Mouse (Mus musculus): ENCODE data around the gene Rps10. TPM values are rescaled to one million over a fixed set of nuclear protein-coding genes. Genes with fewer than 3 reads are reported as not detected.

Rps10 gene
- polyA plus RNA-seq, 1 experiment, result 2,622 TPM

- TF ChIP-seq EP300 (IDR thresholded peaks at IDR 0.05; ENCODE audit: insufficient read depth, low read depth, low read length), result no peak
- TF ChIP-seq CTCF (IDR thresholded peaks at IDR 0.05; ENCODE audit: low read depth, low read length), result no peak
- TF ChIP-seq POLR2A (IDR thresholded peaks at IDR 0.05; ENCODE audit: insufficient read depth, low read length), result no peak
- Histone ChIP-seq H3K4me1 (ENCODE audit: control insufficient read depth, insufficient read depth, low read length) (peaks cover 5% of the 10 kb centered on the region), H3K9ac (ENCODE audit: low read depth, poor library complexity, severe bottlenecking) (no peak overlapping the region)
Observed at GRCm38 (mm10) chr17:27650586-27650985, 14.1 kb upstream of the Rps10 start.

DNA sequence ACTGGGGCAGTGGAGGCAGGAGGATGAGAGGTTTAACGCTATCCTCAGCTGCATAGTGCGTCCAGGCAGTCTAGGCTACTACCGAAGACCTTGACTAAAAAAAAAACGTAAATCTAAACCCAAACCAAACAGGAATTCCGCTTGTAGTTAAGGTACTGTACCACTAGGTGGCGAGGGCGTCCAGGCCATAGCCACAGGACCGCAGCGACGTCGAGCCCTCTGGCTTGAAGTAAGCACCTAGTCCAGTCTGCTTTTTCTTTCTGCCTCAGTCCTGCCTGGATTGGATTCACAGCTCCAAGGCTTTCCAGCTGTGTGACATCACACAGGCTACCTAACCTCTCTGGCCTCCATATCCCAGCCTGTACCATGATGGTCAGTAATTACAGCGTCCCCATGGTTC, 13.7 kb upstream of the Rps10 start:
- H3K4me3 ChIP-seq (ENCODE audit: low read depth, low read length), result no peak overlapping the region
- H3K27me3 ChIP-seq (ENCODE audit: control insufficient read depth, insufficient read depth, low read length, poor library complexity, severe bottlenecking), result no peaks in the 10 kb centered on the region
- TF ChIP-seq POLR2A (IDR thresholded peaks at IDR 0.05; ENCODE audit: insufficient read depth, low read length), result no peak
- no peak for TF ChIP-seq EP300 (IDR thresholded peaks at IDR 0.05; ENCODE audit: insufficient read depth, low read depth, low read length)
- peak; percentile 95 for TF ChIP-seq CTCF (IDR thresholded peaks at IDR 0.05; ENCODE audit: low read depth, low read length)
- no peaks in the 10 kb centered on the region for H3K9me3 ChIP-seq (replicated peaks; ENCODE audit: control insufficient read depth, insufficient read depth, low read length, poor library complexity, severe bottlenecking)
- H3K27ac ChIP-seq (ENCODE audit: insufficient read depth, low read length), result no peak overlapping the region
- H3K9ac ChIP-seq (ENCODE audit: low read depth, poor library complexity, severe bottlenecking), result no peak overlapping the region
- H3K4me1 ChIP-seq (ENCODE audit: control insufficient read depth, insufficient read depth, low read length), result peaks cover 4% of the 10 kb centered on the region
- H3K36me3 ChIP-seq (ENCODE audit: control insufficient read depth, insufficient read depth, low read length, poor library complexity, severe bottlenecking), result no peaks in the 10 kb centered on the region

More at GRCm38 (mm10) chr17:27650586-27650985, 14.1 kb upstream of the Rps10 start:
- Histone ChIP-seq H3K9me3 (replicated peaks; ENCODE audit: control insufficient read depth, insufficient read depth, low read length, poor library complexity, severe bottlenecking) (no peaks in the 10 kb centered on the region), H3K27me3 (ENCODE audit: control insufficient read depth, insufficient read depth, low read length, poor library complexity, severe bottlenecking) (0 out of 2 replicates have a peak, but pooled peaks cover under 1% of the 10 kb centered on the region), H3K36me3 (ENCODE audit: control insufficient read depth, insufficient read depth, low read length, poor library complexity, severe bottlenecking) (no peaks in the 10 kb centered on the region), H3K27ac (ENCODE audit: insufficient read depth, low read length) (no peak overlapping the region), H3K4me3 (ENCODE audit: low read depth, low read length) (no peak overlapping the region)

DNA sequence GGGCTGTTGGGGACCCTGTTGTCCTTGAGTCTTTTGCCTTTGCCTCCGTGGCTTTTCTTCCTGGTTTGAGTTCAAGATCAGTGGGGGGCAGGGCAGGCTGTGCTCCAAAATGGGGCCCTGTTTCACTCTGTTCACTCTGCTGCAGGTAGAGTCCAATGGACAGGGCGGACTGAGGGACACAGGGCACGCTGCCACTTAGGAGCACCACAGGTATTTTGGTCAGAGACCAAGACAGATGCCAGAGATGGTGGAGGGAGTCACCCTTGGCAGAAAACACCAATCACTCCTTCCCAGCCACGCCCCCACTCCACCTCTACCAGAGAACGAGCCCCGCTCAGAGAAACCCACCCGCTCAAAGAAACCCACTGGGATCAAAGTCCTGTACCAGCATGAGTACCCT, 9.3 kb upstream of the Rps10 start:
- no peaks in the 10 kb centered on the region for H3K9me3 ChIP-seq (replicated peaks; ENCODE audit: control insufficient read depth, insufficient read depth, low read length, poor library complexity, severe bottlenecking)
- H3K27ac ChIP-seq (ENCODE audit: insufficient read depth, low read length), result no peak overlapping the region
- no peaks in the 10 kb centered on the region for H3K4me1 ChIP-seq (ENCODE audit: control insufficient read depth, insufficient read depth, low read length)
- H3K4me3 ChIP-seq (ENCODE audit: low read depth, low read length), result no peak overlapping the region
- TF ChIP-seq EP300 (IDR thresholded peaks at IDR 0.05; ENCODE audit: insufficient read depth, low read depth, low read length) (no peak), CTCF (IDR thresholded peaks at IDR 0.05; ENCODE audit: low read depth, low read length) (no peak), POLR2A (IDR thresholded peaks at IDR 0.05; ENCODE audit: insufficient read depth, low read length) (no peak)
- no peaks in the 10 kb centered on the region for H3K36me3 ChIP-seq (ENCODE audit: control insufficient read depth, insufficient read depth, low read length, poor library complexity, severe bottlenecking)
- no peak overlapping the region for H3K9ac ChIP-seq (ENCODE audit: low read depth, poor library complexity, severe bottlenecking)
- H3K27me3 ChIP-seq (ENCODE audit: control insufficient read depth, insufficient read depth, low read length, poor library complexity, severe bottlenecking), result no peaks in the 10 kb centered on the region

GRCm38 (mm10) chr17:27644572-27644971, 8.1 kb upstream of the Rps10 start:
- Histone ChIP-seq H3K27me3 (ENCODE audit: control insufficient read depth, insufficient read depth, low read length, poor library complexity, severe bottlenecking) (no peaks in the 10 kb centered on the region), H3K4me1 (ENCODE audit: control insufficient read depth, insufficient read depth, low read length) (no peaks in the 10 kb centered on the region), H3K9ac (ENCODE audit: low read depth, poor library complexity, severe bottlenecking) (no peak overlapping the region), H3K36me3 (ENCODE audit: control insufficient read depth, insufficient read depth, low read length, poor library complexity, severe bottlenecking) (no peaks in the 10 kb centered on the region), H3K27ac (ENCODE audit: insufficient read depth, low read length) (no peak overlapping the region), H3K4me3 (ENCODE audit: low read depth, low read length) (no peak overlapping the region), H3K9me3 (replicated peaks; ENCODE audit: control insufficient read depth, insufficient read depth, low read length, poor library complexity, severe bottlenecking) (no peaks in the 10 kb centered on the region)
- TF ChIP-seq EP300 (IDR thresholded peaks at IDR 0.05; ENCODE audit: insufficient read depth, low read depth, low read length), result no peak
- TF ChIP-seq POLR2A (IDR thresholded peaks at IDR 0.05; ENCODE audit: insufficient read depth, low read length), result no peak
- peak; percentile 52 for TF ChIP-seq CTCF (IDR thresholded peaks at IDR 0.05; ENCODE audit: low read depth, low read length)

- TF ChIP-seq CTCF (IDR thresholded peaks at IDR 0.05; ENCODE audit: low read depth, low read length) (no peak), POLR2A (IDR thresholded peaks at IDR 0.05; ENCODE audit: insufficient read depth, low read length) (no peak), EP300 (IDR thresholded peaks at IDR 0.05; ENCODE audit: insufficient read depth, low read depth, low read length) (no peak)
- H3K9ac ChIP-seq (ENCODE audit: low read depth, poor library complexity, severe bottlenecking), result no peak overlapping the region
- H3K27ac ChIP-seq (ENCODE audit: insufficient read depth, low read length), result no peak overlapping the region
- no peak overlapping the region for H3K4me3 ChIP-seq (ENCODE audit: low read depth, low read length)
- H3K9me3 ChIP-seq (replicated peaks; ENCODE audit: control insufficient read depth, insufficient read depth, low read length, poor library complexity, severe bottlenecking), result no peaks in the 10 kb centered on the region
- H3K27me3 ChIP-seq (ENCODE audit: control insufficient read depth, insufficient read depth, low read length, poor library complexity, severe bottlenecking), result no peaks in the 10 kb centered on the region
- H3K4me1 ChIP-seq (ENCODE audit: control insufficient read depth, insufficient read depth, low read length), result peaks cover 2% of the 10 kb centered on the region
- H3K36me3 ChIP-seq (ENCODE audit: control insufficient read depth, insufficient read depth, low read length, poor library complexity, severe bottlenecking), result no peaks in the 10 kb centered on the region
Observed at GRCm38 (mm10) chr17:27643756-27644155, 7.3 kb upstream of the Rps10 start.

- H3K9me3 ChIP-seq (replicated peaks; ENCODE audit: control insufficient read depth, insufficient read depth, low read length, poor library complexity, severe bottlenecking), result no peaks in the 10 kb centered on the region
- H3K27ac ChIP-seq (ENCODE audit: insufficient read depth, low read length), result no peak overlapping the region
- H3K9ac ChIP-seq (ENCODE audit: low read depth, poor library complexity, severe bottlenecking), result no peak overlapping the region
- no peaks in the 10 kb centered on the region for H3K36me3 ChIP-seq (ENCODE audit: control insufficient read depth, insufficient read depth, low read length, poor library complexity, severe bottlenecking)
- H3K4me1 ChIP-seq (ENCODE audit: control insufficient read depth, insufficient read depth, low read length), result peaks cover 2% of the 10 kb centered on the region
- TF ChIP-seq CTCF (IDR thresholded peaks at IDR 0.05; ENCODE audit: low read depth, low read length) (no peak), POLR2A (IDR thresholded peaks at IDR 0.05; ENCODE audit: insufficient read depth, low read length) (no peak), EP300 (IDR thresholded peaks at IDR 0.05; ENCODE audit: insufficient read depth, low read depth, low read length) (no peak)
- no peak overlapping the region for H3K4me3 ChIP-seq (ENCODE audit: low read depth, low read length)
- no peaks in the 10 kb centered on the region for H3K27me3 ChIP-seq (ENCODE audit: control insufficient read depth, insufficient read depth, low read length, poor library complexity, severe bottlenecking)
Observed at GRCm38 (mm10) chr17:27643101-27643500, 6.6 kb upstream of the Rps10 start.
